Mouse (Mus musculus): ENCODE results near the gene Pde5a.

- TF ChIP-seq CTCF (IDR thresholded peaks at IDR 0.05; ENCODE audit: insufficient read depth, low read length) (no peak), POLR2A (IDR thresholded peaks at IDR 0.05; ENCODE audit: borderline replicate concordance, extremely low read depth, low read depth, low read length) (no peak)
Measured at GRCm38 (mm10) chr3:122788314-122788713, 59.6 kb downstream of the Pde5a start.

All from lung, adult 2 months (tissue).